Mouse (Mus musculus): ENCODE measurements around the gene Kitl. TPM values are rescaled to one million over a fixed set of nuclear protein-coding genes. Genes with fewer than 3 reads are reported as not detected.

Gene Kitl
- total RNA-seq, 2 experiments from 2014 or later, result 21.4 to 21.6 TPM

- peak; percentile 53 for DNase-seq (ENCODE audit: low spot score in 2 of 2)
- Histone ChIP-seq H3K4me3 (peak overlapping the region; percentile 73), H3K27ac (peak overlapping the region; percentile 90)
- TF ChIP-seq CTCF (conservative IDR thresholded peaks at IDR 0.05), result peak; percentile 46
These were observed 888 bp downstream of the Kitl start for GRCm38 (mm10) chr10:100016326-100016709.

GRCm38 (mm10) chr10:100016941-100017770 lies 1.7 kb downstream of the Kitl start:
- Histone ChIP-seq H3K27ac (peak overlapping the region; percentile 68), H3K4me3 (peak overlapping the region; percentile 73)
- no peak for TF ChIP-seq CTCF (conservative IDR thresholded peaks at IDR 0.05)
- no peak for DNase-seq (ENCODE audit: low spot score in 2 of 2)

GRCm38 (mm10) chr10:100017771-100018070 lies 2.3 kb downstream of the Kitl start:
- TF ChIP-seq CTCF (conservative IDR thresholded peaks at IDR 0.05), result no peak
- Histone ChIP-seq H3K27ac (peak overlapping the region; percentile 68), H3K4me3 (peak overlapping the region; percentile 73)
- no peak for DNase-seq (ENCODE audit: low spot score in 2 of 2)

GRCm38 (mm10) chr10:100018493-100018892 lies 3.1 kb downstream of the Kitl start:
- H3K4me3 ChIP-seq, result peak overlapping the region; percentile 73; the same call in 1 of the 2 replicates
- no peak for DNase-seq (ENCODE audit: low spot score in 2 of 2)
- peak overlapping the region; percentile 68; the same call in 1 of the 2 replicates for H3K27ac ChIP-seq
- peak; percentile 55 for TF ChIP-seq CTCF (conservative IDR thresholded peaks at IDR 0.05)

- TF ChIP-seq CTCF (conservative IDR thresholded peaks at IDR 0.05), result no peak
- Histone ChIP-seq H3K27ac (no peak overlapping the region), H3K4me3 (peak overlapping the region; percentile 28)
- no peak for DNase-seq (ENCODE audit: low spot score in 2 of 2)
These were observed 4.1 kb downstream of the Kitl start for GRCm38 (mm10) chr10:100019246-100020195.

GRCm38 (mm10) chr10:100022090-100022834 lies 6.8 kb downstream of the Kitl start:
- Histone ChIP-seq H3K4me3 (no peak overlapping the region), H3K27ac (no peak overlapping the region)
- TF ChIP-seq CTCF (conservative IDR thresholded peaks at IDR 0.05), result no peak
- DNase-seq (ENCODE audit: low spot score in 2 of 2), result no peak

- no peak overlapping the region for H3K4me3 ChIP-seq
- no peak for DNase-seq (ENCODE audit: low spot score in 2 of 2)
- H3K27ac ChIP-seq, result no peak overlapping the region
- no peak for TF ChIP-seq CTCF (conservative IDR thresholded peaks at IDR 0.05)
These were observed 7.3 kb downstream of the Kitl start for GRCm38 (mm10) chr10:100022835-100023093.

- Histone ChIP-seq H3K4me3 (no peak overlapping the region), H3K27ac (no peak overlapping the region)
- TF ChIP-seq CTCF (conservative IDR thresholded peaks at IDR 0.05), result no peak
- no peak for DNase-seq (ENCODE audit: low spot score in 2 of 2)
These were observed 10.2 kb downstream of the Kitl start for GRCm38 (mm10) chr10:100025665-100026064.

- H3K27ac ChIP-seq, result no peak overlapping the region
These were observed 11.3 kb downstream of the Kitl start for GRCm38 (mm10) chr10:100026778-100027177.

GRCm38 (mm10) chr10:100030385-100030784 lies 15.0 kb downstream of the Kitl start:
- Histone ChIP-seq H3K4me3 (no peak overlapping the region), H3K27ac (no peak overlapping the region)
- no peak for DNase-seq (ENCODE audit: low spot score in 2 of 2)
- no peak for TF ChIP-seq CTCF (conservative IDR thresholded peaks at IDR 0.05)

More at GRCm38 (mm10) chr10:100026778-100027177, 11.3 kb downstream of the Kitl start:
- DNase-seq (ENCODE audit: low spot score in 2 of 2), result no peak
- no peak overlapping the region for H3K4me3 ChIP-seq
- no peak for TF ChIP-seq CTCF (conservative IDR thresholded peaks at IDR 0.05)

GRCm38 (mm10) chr10:100030980-100031516 lies 15.6 kb downstream of the Kitl start:
- DNase-seq (ENCODE audit: low spot score in 2 of 2), result no peak
- TF ChIP-seq CTCF (conservative IDR thresholded peaks at IDR 0.05), result no peak
- Histone ChIP-seq H3K4me3 (no peak overlapping the region), H3K27ac (no peak overlapping the region)

- no peak for DNase-seq (ENCODE audit: low spot score in 2 of 2)
- no peak overlapping the region; the same call in 1 of the 2 replicates for H3K4me3 ChIP-seq
- no peak overlapping the region for H3K27ac ChIP-seq
- TF ChIP-seq CTCF (conservative IDR thresholded peaks at IDR 0.05), result no peak
These were observed 16.2 kb downstream of the Kitl start for GRCm38 (mm10) chr10:100031631-100032030.
